Mouse (Mus musculus) small intestine, adult 2 months (tissue): ENCODE results near the gene Stx11.

Experiments used
- CTCF ChIP-seq: fragments of 200-500 bp; IDR thresholded peaks from 2 replicates; pipeline ENCODE4 v1.5.1; 2012; ENCODE audit warnings: low read depth, mild to moderate bottlenecking, control low read depth, inconsistent platforms, low read length, moderate library complexity, mixed read lengths; ENCODE audit not compliant: insufficient replicate concordance, insufficient read length; ENCODE audit errors: extremely low read depth
- POLR2A ChIP-seq: fragments of 200-500 bp; IDR thresholded peaks from 2 replicates; pipeline ENCODE4 v1.6.1; 2012; ENCODE audit warnings: low read depth, mild to moderate bottlenecking, control low read depth, inconsistent platforms, low read length, moderate library complexity

DNA sequence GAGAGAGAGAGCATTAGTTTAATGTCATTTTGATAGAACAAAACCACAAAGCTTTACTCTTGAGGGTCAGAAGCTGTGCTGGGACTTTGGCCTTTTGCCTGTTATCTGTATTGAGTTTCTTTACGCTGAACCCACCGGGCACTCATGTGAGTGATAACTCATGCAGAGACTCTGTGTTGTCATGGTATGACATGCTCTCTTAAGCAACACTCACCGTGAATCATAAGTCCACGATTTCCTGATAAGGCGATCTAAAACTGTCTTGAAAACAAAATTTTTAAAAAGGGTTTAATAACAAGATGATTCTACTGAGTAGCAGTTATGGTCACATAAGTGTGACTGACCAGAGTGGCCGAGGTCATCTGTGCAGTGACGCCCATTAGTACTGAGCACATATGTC is 12.5 kb upstream of the Stx11 start:
- TF ChIP-seq POLR2A (no peak), CTCF (no peak)
